19 mouse cellular contexts compared by ENCODE assay signal in the genomic region with DNA sequence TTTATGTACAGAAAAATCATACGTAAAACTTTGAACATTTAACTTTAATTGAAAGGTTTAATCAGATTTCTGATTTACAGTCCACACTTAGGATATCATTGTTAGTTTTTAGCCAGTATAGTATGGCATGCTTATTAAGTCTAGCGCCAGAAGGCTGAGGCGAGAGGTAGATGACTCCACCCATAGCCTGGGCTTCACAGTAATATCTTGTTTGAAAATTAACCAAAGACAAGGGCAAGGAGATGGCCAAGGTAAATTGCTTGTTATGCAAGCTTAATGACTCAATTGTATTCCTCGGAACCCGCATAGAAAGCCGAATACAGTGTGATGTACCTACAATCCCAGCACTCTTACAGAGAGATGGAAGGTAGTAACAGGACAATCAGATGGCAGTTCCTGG. TPM values are rescaled to one million over a fixed set of nuclear protein-coding genes. Genes with fewer than 3 reads are reported as not detected.
DNase-seq lines count a peak whose midpoint lies in the region; ATAC-seq and TF ChIP-seq lines count a peak whose summit lies in the region.
"Had no signal": no experiment of that assay in that cellular context is flagged by ENCODE, and none has a peak within 500 bp of the region (broad histone marks: within the 10 kb centered on the region; RNA-seq: fewer than 3 reads in every experiment).

No protein-coding gene starts in this region.

- H3K4me2 ChIP-seq in intestine, embryonic 15.5 days (replicated peaks): no peak overlapping the region
- H3K4me2 ChIP-seq in intestine, embryonic 16.5 days (ENCODE audit: low read depth, low read length): no peak overlapping the region
- H3K4me2 ChIP-seq: forebrain, embryonic 13.5 days; heart, embryonic 13.5 days; hindbrain, embryonic 12.5 days; hindbrain, embryonic 15.5 days had no signal

- no peaks in the 10 kb centered on the region for H3K36me3 ChIP-seq in kidney, adult 2 months (ENCODE audit: control insufficient read depth, insufficient read depth, low read length)
- H3K36me3 ChIP-seq in intestine, embryonic 15.5 days: no peaks in the 10 kb centered on the region
- no peaks in the 10 kb centered on the region for H3K36me3 ChIP-seq in intestine, embryonic 16.5 days (ENCODE audit: control insufficient read depth, insufficient read depth, low read length)
- no peaks in the 10 kb centered on the region for H3K36me3 ChIP-seq in small intestine, adult 2 months (ENCODE audit: control insufficient read depth, insufficient read depth, low read length)
- H3K36me3 ChIP-seq: forebrain, embryonic 10.5 days; heart, embryonic 13.5 days; hindbrain, embryonic 12.5 days; hindbrain, embryonic 15.5 days had no signal

- H3K9me3 ChIP-seq in intestine, embryonic 15.5 days: no peaks in the 10 kb centered on the region
- H3K9me3 ChIP-seq in intestine, embryonic 16.5 days (ENCODE audit: control insufficient read depth, low read length): no peaks in the 10 kb centered on the region
- H3K9me3 ChIP-seq: forebrain, embryonic 10.5 days; forebrain, embryonic 13.5 days; heart, embryonic 13.5 days; hindbrain, embryonic 12.5 days; hindbrain, embryonic 15.5 days had no signal

- DNase-seq in kidney, adult 2 months: peak; percentile 43
- DNase-seq in kidney, postnatal 25 days: no peak
- DNase-seq in cerebellum, adult 18-20 months: no peak
- DNase-seq: adrenal gland, adult 8-10 months; adrenal gland, postnatal 25 days; cerebellum, adult 9-10 months; gastrocnemius, postnatal 10 days; gastrocnemius, postnatal 36 days had no signal

- WGBS in kidney, adult 2 months: 54% methylated on average over 6 of the region's 6 CpGs
- WGBS in intestine, embryonic 15.5 days: 69% methylated on average over 6 of the region's 6 CpGs
- WGBS in intestine, embryonic 16.5 days: 65% methylated on average over 6 of the region's 6 CpGs
- 28% methylated on average over 6 of the region's 6 CpGs for WGBS in small intestine, adult 2 months

- no peak overlapping the region for H3K4me3 ChIP-seq in kidney, adult 2 months (ENCODE audit: insufficient read depth, low read depth, low read length)
- H3K4me3 ChIP-seq in intestine, embryonic 15.5 days (replicated peaks): no peak overlapping the region
- H3K4me3 ChIP-seq in intestine, embryonic 16.5 days (ENCODE audit: low read length): no peak overlapping the region
- H3K4me3 ChIP-seq in small intestine, adult 2 months (ENCODE audit: low read depth, low read length): no peak overlapping the region
- H3K4me3 ChIP-seq: forebrain, embryonic 10.5 days; forebrain, embryonic 13.5 days; heart, embryonic 13.5 days; hindbrain, embryonic 12.5 days; hindbrain, embryonic 15.5 days had no signal

- H3K27me3 ChIP-seq in kidney, adult 2 months (replicated peaks; ENCODE audit: control insufficient read depth, insufficient read depth, low read length): no peaks in the 10 kb centered on the region
- H3K27me3 ChIP-seq in intestine, embryonic 15.5 days (replicated peaks): no peaks in the 10 kb centered on the region
- no peaks in the 10 kb centered on the region for H3K27me3 ChIP-seq in intestine, embryonic 16.5 days (replicated peaks; ENCODE audit: control insufficient read depth, insufficient read depth, low read length)
- H3K27me3 ChIP-seq in small intestine, adult 2 months (ENCODE audit: control insufficient read depth, insufficient read depth, low read length): no peaks in the 10 kb centered on the region
- H3K27me3 ChIP-seq: hindbrain, embryonic 15.5 days had no signal

- no peak overlapping the region for H3K27ac ChIP-seq in kidney, adult 2 months (ENCODE audit: insufficient read depth, low read depth, low read length)
- no peak overlapping the region for H3K27ac ChIP-seq in intestine, embryonic 15.5 days
- H3K27ac ChIP-seq in intestine, embryonic 16.5 days (ENCODE audit: low read length): no peak overlapping the region
- peak overlapping the region; percentile 54; the same call in 1 of the 2 replicates for H3K27ac ChIP-seq in small intestine, adult 2 months (ENCODE audit: insufficient read depth, low read depth, low read length)
- H3K27ac ChIP-seq: forebrain, embryonic 10.5 days; forebrain, embryonic 13.5 days; heart, embryonic 13.5 days; hindbrain, embryonic 12.5 days; hindbrain, embryonic 15.5 days had no signal

- TF ChIP-seq CTCF in kidney, adult 2 months (conservative IDR thresholded peaks at IDR 0.05; ENCODE audit: insufficient read depth, insufficient read length, low read depth, low read length): no peak
- TF ChIP-seq CTCF in small intestine, adult 2 months (IDR thresholded peaks at IDR 0.05; ENCODE audit: extremely low read depth, insufficient read length, insufficient replicate concordance, low read depth, low read length): no peak

- no peak overlapping the region for H3K9ac ChIP-seq in intestine, embryonic 15.5 days
- H3K9ac ChIP-seq in intestine, embryonic 16.5 days (ENCODE audit: low read depth, low read length): no peak overlapping the region
- H3K9ac ChIP-seq: forebrain, embryonic 13.5 days; heart, embryonic 13.5 days; hindbrain, embryonic 12.5 days; hindbrain, embryonic 15.5 days had no signal

- no peaks in the 10 kb centered on the region for H3K4me1 ChIP-seq in kidney, adult 2 months (ENCODE audit: control insufficient read depth, insufficient read depth, low read length)
- H3K4me1 ChIP-seq in intestine, embryonic 15.5 days (replicated peaks): no peaks in the 10 kb centered on the region
- 0 out of 2 replicates have a peak, but pooled peaks cover 3% of the 10 kb centered on the region for H3K4me1 ChIP-seq in intestine, embryonic 16.5 days (ENCODE audit: control insufficient read depth, insufficient read depth, low read length)
- peaks cover 11% of the 10 kb centered on the region for H3K4me1 ChIP-seq in small intestine, adult 2 months (ENCODE audit: control insufficient read depth, insufficient read depth, insufficient read length, low read length)
- H3K4me1 ChIP-seq: heart, embryonic 13.5 days had no signal

- TF ChIP-seq POLR2A in kidney, adult 2 months (IDR thresholded peaks at IDR 0.05; ENCODE audit: low read depth, low read length): no peak
- TF ChIP-seq POLR2A in small intestine, adult 2 months (IDR thresholded peaks at IDR 0.05; ENCODE audit: low read depth, low read length): no peak

- peak; percentile 73 for ATAC-seq in intestine, embryonic 15.5 days
- peak; percentile 84 for ATAC-seq in intestine, embryonic 16.5 days
- ATAC-seq: activated CD4-positive, CD25-positive, alpha-beta regulatory T cell, adult 4 months; CD4-positive, CD25-positive, alpha-beta regulatory T cell, adult 4 months; forebrain, embryonic 13.5 days; forebrain, embryonic 16.5 days had no signal

RNA-seq across cellular contexts. Expression of gene Foxn2, which starts 42.4 kb away (rescaled TPM):
- polyA plus RNA-seq in kidney, adult 2 months (2012; rRNA removed): 2.7 and 2.9 TPM in 2 replicates
- polyA plus RNA-seq in intestine, embryonic 15.5 days (2015; fragmentation: Nextera tagmentation; extraction: Ambion mirVana): 16.2 and 16.4 TPM in 2 replicates
- 14.6 and 15.4 TPM in 2 replicates for polyA plus RNA-seq in intestine, embryonic 16.5 days (2015; fragmentation: Nextera tagmentation; extraction: Ambion mirVana)
- polyA plus RNA-seq in small intestine, adult 2 months (2012; rRNA removed): 2.1 and 2.5 TPM in 2 replicates
